Mouse (Mus musculus) B cell, adult (primary cell): Measurements from ENCODE around the gene Vmn1r57. TPM values are rescaled to one million over a fixed set of nuclear protein-coding genes. Genes with fewer than 3 reads are reported as not detected.

Experiments used
- total RNA-seq: library from RNA; stranded (reverse); gene quantifications from 4 replicates; pipeline ENCODE4 v1.2.4, GENCODE M21; 2023; ENCODE audit not compliant: inconsistent age

The Vmn1r57 gene
- not detected in 4 replicates for total RNA-seq

DNA sequence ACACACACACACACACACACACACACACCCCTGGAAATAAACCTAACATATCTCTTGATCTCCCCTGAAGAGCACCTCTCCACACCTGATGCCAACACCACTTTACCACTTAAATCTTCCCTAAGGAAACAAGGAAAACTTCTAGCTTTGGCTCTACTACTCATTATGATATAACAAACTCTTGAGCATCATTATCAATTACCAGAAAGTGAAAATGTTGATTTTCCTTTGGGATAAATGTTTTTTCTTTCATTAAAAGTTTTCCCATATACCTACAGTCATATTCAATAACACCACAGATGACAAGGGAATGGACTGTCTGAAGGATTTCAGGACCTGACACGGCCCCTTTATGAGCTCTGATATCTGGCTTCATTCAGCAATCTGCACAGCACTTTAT is at the start of gene Vmn1r57:
Gene Vmn1r57, plus strand, starts transcription at position 301 of the 400 bp plus-strand sequence.

DNA sequence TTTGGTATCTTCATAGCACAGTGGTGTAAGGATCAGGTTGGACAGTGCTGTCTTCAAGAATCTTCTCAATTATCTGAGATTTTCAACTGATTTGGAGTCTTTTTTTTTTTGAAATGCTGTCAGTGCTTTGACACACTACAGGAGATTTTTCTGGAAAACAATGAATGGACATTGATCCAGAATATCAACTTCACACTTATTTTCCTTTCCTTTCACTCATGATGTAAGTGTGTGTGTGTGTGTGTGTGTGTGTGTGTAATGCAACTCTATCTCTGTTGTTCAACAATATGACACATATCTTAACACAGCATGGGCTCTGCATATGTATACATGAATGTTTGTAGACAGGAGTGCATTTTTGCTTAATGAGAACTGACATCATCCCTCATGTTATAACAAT is 21.6 kb upstream of the Vmn1r57 start, which contains the start of gene Vmn1r56:
Gene Vmn1r56, minus strand, starts transcription at position 101 of the 400 bp plus-strand sequence.

Other genes with a start within 250 kb of the Vmn1r57 start
- 0.29 TPM in 1 of 4 replicates, not detected in the others for gene Sbk3, start 247.3 kb upstream of the Vmn1r57 start, total RNA-seq
- gene Zfp579, start 222.3 kb upstream of the Vmn1r57 start, total RNA-seq, result 11.6 to 24.7 TPM (median 17.1 TPM) in 4 replicates
- 8.6 to 10.0 TPM (median 9.5 TPM) in 4 replicates for gene Zfp524, start 204.1 kb upstream of the Vmn1r57 start, total RNA-seq
- gene Fiz1, start 203.8 kb upstream of the Vmn1r57 start, total RNA-seq, result 54.1 to 62.6 TPM (median 56.9 TPM) in 4 replicates
- not detected in 4 replicates for gene Gm44973, start 203.0 kb upstream of the Vmn1r57 start, total RNA-seq
- gene Zfp865, start 198.1 kb upstream of the Vmn1r57 start, total RNA-seq, result 42.2 to 48.1 TPM (median 47.2 TPM) in 4 replicates
- gene Ccdc106, start 197.9 kb upstream of the Vmn1r57 start, total RNA-seq, result not detected in 4 replicates
- not detected in 4 replicates for gene 4632433K11Rik, start 184.4 kb upstream of the Vmn1r57 start, total RNA-seq
- 6.6 to 10.3 TPM (median 8.7 TPM) in 4 replicates for gene Zfp784, start 180.0 kb upstream of the Vmn1r57 start, total RNA-seq
- 1.9 to 4.5 TPM (median 3.5 TPM) in 4 replicates for gene Zfp580, start 167.0 kb upstream of the Vmn1r57 start, total RNA-seq
- 502 to 531 TPM (median 512 TPM) in 4 replicates for gene U2af2, start 156.3 kb upstream of the Vmn1r57 start, total RNA-seq
- 203 to 221 TPM (median 219 TPM) in 4 replicates for gene Epn1, start 138.3 kb upstream of the Vmn1r57 start, total RNA-seq
- not detected in 4 replicates for gene Rfpl4, start 101.5 kb upstream of the Vmn1r57 start, total RNA-seq
- gene Rasl2-9, start 92.5 kb upstream of the Vmn1r57 start, total RNA-seq, result 0.51 to 1.2 TPM (median 1.0 TPM) in 3 of 4 replicates, not detected in the other
- not detected in 4 replicates for gene Vmn1r55, start 68.8 kb upstream of the Vmn1r57 start, total RNA-seq
- not detected in 4 replicates for gene Vmn1r56, start 21.7 kb upstream of the Vmn1r57 start, total RNA-seq
- not detected in 4 replicates for gene Gm5065, start 132.0 kb downstream of the Vmn1r57 start, total RNA-seq
- gene Nlrp2, start 132.5 kb downstream of the Vmn1r57 start, total RNA-seq, result not detected in 4 replicates
- gene Vmn1r58, start 194.9 kb downstream of the Vmn1r57 start, total RNA-seq, result not detected in 4 replicates
- gene Vmn1r59, start 238.3 kb downstream of the Vmn1r57 start, total RNA-seq, result not detected in 4 replicates